Mouse (Mus musculus) MEL (cell line): Measurements from ENCODE around the gene Pdzd2. TPM values are rescaled to one million over a fixed set of nuclear protein-coding genes. Genes with fewer than 3 reads are reported as not detected.

Experiments used
- DNase-seq: peaks from one replicate; pipeline ENCODE4 v3.0.0; 2011; ENCODE audit warnings: low read depth, low spot score
- H3K27ac ChIP-seq: 2 replicates; pipeline ENCODE4 v1.5.1; 2012; ENCODE audit warnings: low read depth, mild to moderate bottlenecking, control low read depth, low read length, moderate library complexity; ENCODE audit not compliant: control insufficient read depth
- H3K27me3 ChIP-seq, 2 experiments: fragments of 150-350 bp in 1 of 2; sonication (generic) in 1 of 2; 2 replicates each; pipeline ENCODE4 v1.6.1; 2012; ENCODE audit warnings: low read length in 2 of 2, mild to moderate bottlenecking in 2 of 2, improper control_type of control experiment in 1 of 2, moderate library complexity in 1 of 2; ENCODE audit not compliant: insufficient read depth in 2 of 2, control insufficient read depth in 1 of 2
- H3K36me3 ChIP-seq, 2 experiments: 2 replicates each; pipeline ENCODE4 v1.6.1; 2012 to 2014; ENCODE audit warnings: low read length in 2 of 2, improper control_type of control experiment in 1 of 2, inconsistent platforms in 1 of 2, mild to moderate bottlenecking in 1 of 2; ENCODE audit not compliant: insufficient read depth in 2 of 2, control insufficient read depth in 1 of 2
- H3K4me1 ChIP-seq, 2 experiments: fragments of 150-350 bp in 1 of 2; sonication (generic) in 1 of 2; 2 replicates each; pipeline ENCODE4 v1.6.1; 2012; ENCODE audit warnings: low read length in 2 of 2, improper control_type of control experiment in 1 of 2, mild to moderate bottlenecking in 1 of 2; ENCODE audit not compliant: insufficient read depth in 2 of 2, control insufficient read depth in 1 of 2
- H3K4me3 ChIP-seq, 2 experiments: fragments of 150-350 bp in 1 of 2; sonication (generic) in 1 of 2; 2 replicates each; pipeline ENCODE4 v1.5.1; 2012; ENCODE audit warnings: low read depth in 2 of 2, low read length in 2 of 2, mild to moderate bottlenecking in 2 of 2, moderate library complexity in 2 of 2, control low read depth in 1 of 2, improper control_type of control experiment in 1 of 2; ENCODE audit not compliant: control insufficient read depth in 1 of 2, insufficient read depth in 1 of 2
- H3K79me2 ChIP-seq: 2 replicates; pipeline ENCODE4 v1.6.1; 2012; ENCODE audit warnings: mild to moderate bottlenecking, low read length, moderate library complexity; ENCODE audit not compliant: control insufficient read depth, poor library complexity, insufficient read depth
- H3K9ac ChIP-seq: 2 replicates; pipeline ENCODE4 v1.6.1; 2012; ENCODE audit warnings: low read depth, mild to moderate bottlenecking, control low read depth, low read length, moderate library complexity; ENCODE audit not compliant: control insufficient read depth, poor library complexity, severe bottlenecking
- H3K9me3 ChIP-seq: fragments of 150-350 bp; sonication (generic); replicated peaks from 2 replicates; pipeline ENCODE4 v1.6.1; 2012; ENCODE audit warnings: mild to moderate bottlenecking, low read length, improper control_type of control experiment, moderate library complexity; ENCODE audit not compliant: insufficient read depth
- BHLHE40 ChIP-seq: IDR thresholded peaks from 2 replicates; pipeline ENCODE4 v1.6.1; 2012; ENCODE audit warnings: low read depth, mild to moderate bottlenecking, inconsistent platforms, low read length, improper control_type of control experiment, borderline replicate concordance
- CHD1 ChIP-seq: IDR thresholded peaks from 2 replicates; pipeline ENCODE4 v1.6.1; 2012; ENCODE audit warnings: low read depth, mild to moderate bottlenecking, inconsistent platforms, low read length, improper control_type of control experiment
- CTCF ChIP-seq, 3 experiments: IDR thresholded peaks in 2 of 3; conservative IDR thresholded peaks in 1 of 3; 2 replicates each; pipeline ENCODE4 v1.5.1; 2011 to 2012; ENCODE audit warnings: low read length in 3 of 3, low read depth in 2 of 3, mild to moderate bottlenecking in 2 of 3, improper control_type of control experiment in 1 of 3, inconsistent platforms in 1 of 3, mixed read lengths in 1 of 3, moderate library complexity in 1 of 3; ENCODE audit not compliant: control insufficient read depth in 1 of 3, insufficient read depth in 1 of 3, poor library complexity in 1 of 3, severe bottlenecking in 1 of 3
- ELF1 ChIP-seq: IDR thresholded peaks from 2 replicates; pipeline ENCODE4 v1.6.1; 2014; ENCODE audit warnings: low read depth, mild to moderate bottlenecking, inconsistent platforms, low read length, improper control_type of control experiment, moderate library complexity
- EP300 ChIP-seq, 2 experiments: IDR thresholded peaks; 2 replicates each; pipeline ENCODE4 v1.6.1; 2011; ENCODE audit warnings: improper control_type of control experiment in 2 of 2, low read length in 2 of 2, low read depth in 1 of 2, mild to moderate bottlenecking in 1 of 2
- ETS1 ChIP-seq: IDR thresholded peaks from 2 replicates; pipeline ENCODE4 v1.6.1; 2012; ENCODE audit warnings: low read depth, mild to moderate bottlenecking, inconsistent platforms, low read length, improper control_type of control experiment, moderate library complexity
- GATA1 ChIP-seq: IDR thresholded peaks from 2 replicates; pipeline ENCODE4 v1.6.1; 2011; ENCODE audit warnings: low read depth, low read length, improper control_type of control experiment
- HCFC1 ChIP-seq: IDR thresholded peaks from 2 replicates; pipeline ENCODE4 v1.6.1; 2012; ENCODE audit warnings: low read depth, mild to moderate bottlenecking, inconsistent platforms, low read length, improper control_type of control experiment, moderate library complexity
- JUND ChIP-seq: IDR thresholded peaks from 2 replicates; pipeline ENCODE4 v1.6.1; 2011; ENCODE audit warnings: low read depth, mild to moderate bottlenecking, improper control_type of control experiment, low read length
- KAT2A ChIP-seq: conservative IDR thresholded peaks from 2 replicates; pipeline ENCODE4 v1.6.1; 2012; ENCODE audit warnings: low read depth, low read length, improper control_type of control experiment, inconsistent platforms
- MAX ChIP-seq: IDR thresholded peaks from 2 replicates; pipeline ENCODE4 v1.6.1; 2011; ENCODE audit warnings: low read length, improper control_type of control experiment
- MYB ChIP-seq: IDR thresholded peaks from 2 replicates; pipeline ENCODE4 v1.6.1; 2011; ENCODE audit warnings: mild to moderate bottlenecking, low read depth, low read length, improper control_type of control experiment
- MYC ChIP-seq: IDR thresholded peaks from 2 replicates; pipeline ENCODE4 v1.6.1; 2011; ENCODE audit warnings: low read depth, mild to moderate bottlenecking, low read length, improper control_type of control experiment, moderate library complexity
- NELFE ChIP-seq: IDR thresholded peaks from 2 replicates; pipeline ENCODE4 v1.6.1; 2011; ENCODE audit warnings: low read depth, low read length, improper control_type of control experiment
- POLR2AphosphoS2 ChIP-seq: IDR thresholded peaks from 2 replicates; pipeline ENCODE4 v1.6.1; 2011; ENCODE audit warnings: low read length, improper control_type of control experiment
- POLR2AphosphoS5 ChIP-seq: IDR thresholded peaks from 2 replicates; pipeline ENCODE4 v1.6.1; 2012; ENCODE audit warnings: low read depth, borderline replicate concordance, mild to moderate bottlenecking, inconsistent platforms, low read length, moderate library complexity, mixed read lengths
- RCOR1 ChIP-seq: IDR thresholded peaks from 2 replicates; pipeline ENCODE4 v1.6.1; 2012; ENCODE audit warnings: low read depth, mild to moderate bottlenecking, inconsistent platforms, low read length, improper control_type of control experiment
- TAL1 ChIP-seq: IDR thresholded peaks from 2 replicates; pipeline ENCODE4 v1.6.1; 2012; ENCODE audit warnings: mild to moderate bottlenecking, inconsistent platforms, low read length, moderate library complexity, mixed read lengths
- TCF12 ChIP-seq: IDR thresholded peaks from 2 replicates; pipeline ENCODE4 v1.6.1; 2014; ENCODE audit warnings: low read depth, mild to moderate bottlenecking, inconsistent platforms, low read length, improper control_type of control experiment, moderate library complexity
- ZMIZ1 ChIP-seq: IDR thresholded peaks from 2 replicates; pipeline ENCODE4 v1.6.1; 2012; ENCODE audit warnings: low read depth, mild to moderate bottlenecking, inconsistent platforms, low read length, improper control_type of control experiment, moderate library complexity
- polyA plus RNA-seq, 2 experiments: library from polyadenylated mRNA; stranded (reverse) in 1 of 2; unstranded in 1 of 2; fragments of >175 nt in 1 of 2; fragments of >200 nt in 1 of 2; gene quantifications; 2 replicates each; pipeline versions ENCODE4 v1.2.1 to v1.2.4; 2012; ENCODE audit warnings: low replicate concordance in 2 of 2, low read depth in 1 of 2; ENCODE audit not compliant: insufficient read length in 2 of 2, insufficient read depth in 1 of 2, missing spikeins in 1 of 2
- total RNA-seq: library from RNA; depleted of rRNA; stranded (reverse); fragments of 300-350 nt; gene quantifications from 2 replicates; pipeline ENCODE4 v1.2.3, GENCODE M21; 2012

The Pdzd2 gene
- total and polyA plus RNA-seq, 3 experiments, result 0.15 to 0.33 TPM; not detected in 1

- Histone ChIP-seq H3K27me3 (no peaks in the 10 kb centered on the region; a peak in 1 of 4 replicates), H3K4me3 (no peak overlapping the region), H3K9ac (no peak overlapping the region), H3K79me2 (no peaks in the 10 kb centered on the region), H3K36me3 (peaks cover 0 to 2% of the 10 kb centered on the region in 2 experiments; a peak in 1 of 4 replicates), H3K9me3 (no peaks in the 10 kb centered on the region), H3K27ac (no peak overlapping the region), H3K4me1 (peaks cover 2 to 15% of the 10 kb centered on the region in 2 experiments)
- no peak for TF ChIP-seq MYB
- TF ChIP-seq POLR2AphosphoS5, result no peak
- TF ChIP-seq CTCF (IDR thresholded peaks at IDR 0.05 in 2 of 3, conservative IDR thresholded peaks at IDR 0.05 in 1 of 3; ENCODE audit: control insufficient read depth in 1 of 3, insufficient read depth in 1 of 3, low read depth in 2 of 3, low read length in 3 of 3, poor library complexity in 1 of 3, severe bottlenecking in 1 of 3), result no peak
- no peak for TF ChIP-seq POLR2AphosphoS2
- no peak for TF ChIP-seq NELFE
- TF ChIP-seq ZMIZ1, result no peak
- TF ChIP-seq TAL1, result no peak
- DNase-seq, result no peak
These were observed 10.0 kb upstream of the Pdzd2 start for GRCm38 (mm10) chr15:12749549-12750301.

GRCm38 (mm10) chr15:12742117-12742906, 2.6 kb upstream of the Pdzd2 start:
- DNase-seq, result peak; percentile 72
- peaks cover 0 to 11% of the 10 kb centered on the region in 2 experiments; a peak in 3 of 4 replicates for H3K4me1 ChIP-seq
- peaks cover 0 to 3% of the 10 kb centered on the region in 2 experiments; a peak in 1 of 4 replicates for H3K36me3 ChIP-seq
- no peak overlapping the region for H3K9ac ChIP-seq
- H3K27me3 ChIP-seq, result no peaks in the 10 kb centered on the region
- peak; percentile 54 for TF ChIP-seq TAL1
- TF ChIP-seq RCOR1, result no peak; the same call in 1 of the 2 replicates
- TF ChIP-seq MAX, result peak; percentile 53
- TF ChIP-seq HCFC1, result no peak
- peak; percentile 25; the same call in 1 of the 2 replicates for TF ChIP-seq BHLHE40
- TF ChIP-seq CHD1, result no peak
- TF ChIP-seq MYC, result no peak
- 0 out of 2 replicates have a peak, but pooled peaks have one; percentile 10 for TF ChIP-seq ELF1
- peak; percentile 44 for TF ChIP-seq ETS1
- peak; percentile 68 to 87 for TF ChIP-seq EP300 (IDR thresholded peaks at IDR 0.05; ENCODE audit: low read depth in 1 of 2, low read length in 2 of 2)
- TF ChIP-seq GATA1, result peak; percentile 83
- TF ChIP-seq JUND, result 0 out of 2 replicates have a peak, but pooled peaks have one; percentile 70
- no peak for TF ChIP-seq NELFE
- peak; percentile 93 for TF ChIP-seq TCF12
- TF ChIP-seq CTCF (IDR thresholded peaks at IDR 0.05 in 2 of 3, conservative IDR thresholded peaks at IDR 0.05 in 1 of 3; ENCODE audit: control insufficient read depth in 1 of 3, insufficient read depth in 1 of 3, low read depth in 2 of 3, low read length in 3 of 3, poor library complexity in 1 of 3, severe bottlenecking in 1 of 3), result no peak
- TF ChIP-seq KAT2A, result no peak
- no peaks in the 10 kb centered on the region for H3K79me2 ChIP-seq
- H3K9me3 ChIP-seq, result no peaks in the 10 kb centered on the region
- H3K27ac ChIP-seq, result peak overlapping the region; percentile 58
- no peak overlapping the region for H3K4me3 ChIP-seq
